Mouse (Mus musculus) C2C12 (cell line): ENCODE measurements around the gene Qars.

Experiments
- CTCF ChIP-seq: IDR thresholded peaks from one replicate; pipeline ENCODE4 v1.5.1; 2011; ENCODE audit not compliant: control insufficient read depth, insufficient read depth, insufficient read length
- MYOG ChIP-seq: IDR thresholded peaks from one replicate; pipeline ENCODE4 v1.6.1; 2011; ENCODE audit not compliant: control insufficient read depth, insufficient read length; ENCODE audit errors: extremely low read depth

GRCm38 (mm10) chr9:108485301-108485875, 22.1 kb upstream of the Qars start:
- no peak for TF ChIP-seq CTCF
- no peak for TF ChIP-seq MYOG
